Mouse (Mus musculus) cerebellum, adult 2 months (tissue): ENCODE data around the gene Sumo2.

Experiments used
- CTCF ChIP-seq: fragments of 200-500 bp; IDR thresholded peaks from 2 replicates; pipeline ENCODE4 v1.5.1; 2011; ENCODE audit warnings: low read depth, mild to moderate bottlenecking, control low read depth, low read length, moderate library complexity, borderline replicate concordance; ENCODE audit not compliant: insufficient read depth
- POLR2A ChIP-seq: fragments of 200-500 bp; IDR thresholded peaks from 2 replicates; pipeline ENCODE4 v1.6.1; 2011; ENCODE audit warnings: low read length, control low read depth, borderline replicate concordance; ENCODE audit not compliant: insufficient read depth

- 0 out of 2 replicates have a peak, but pooled peaks have one; percentile 2 for TF ChIP-seq CTCF
- no peak for TF ChIP-seq POLR2A
Observed at GRCm38 (mm10) chr11:115563406-115563805, 27.3 kb upstream of the Sumo2 start.
